Mouse (Mus musculus): ENCODE results near the gene Gsk3a. TPM values are rescaled to one million over a fixed set of nuclear protein-coding genes. Genes with fewer than 3 reads are reported as not detected.
"Not testable (repeated sequence)": the region's sequence is repeated elsewhere in the genome, so short reads cannot be mapped to it uniquely, and the experiment has no call there.

The Gsk3a gene
- polyA plus RNA-seq, 1 experiment from 2014 or later: 13.6 TPM

GRCm38 (mm10) chr7:25269029-25269428 is 31.4 kb upstream of the Gsk3a start:
- peak overlapping the region; percentile 85 for H3K4me2 ChIP-seq (ENCODE audit: low read length)
- no peak for DNase-seq (ENCODE audit: low spot score)
- ATAC-seq (replicated peaks; ENCODE audit: low FRiP score, low TSS enrichment, low read depth): no peak
- peaks cover 19% of the 10 kb centered on the region for H3K4me1 ChIP-seq (replicated peaks; ENCODE audit: control insufficient read depth, insufficient read depth, low read length)
- peak overlapping the region; percentile 66 for H3K9ac ChIP-seq (ENCODE audit: low read length)
- WGBS: 43% methylated on average over 4 of the region's 4 CpGs
- peaks cover 29% of the 10 kb centered on the region for H3K36me3 ChIP-seq (ENCODE audit: control insufficient read depth, insufficient read depth, low read length)
- H3K27me3 ChIP-seq (replicated peaks; ENCODE audit: control insufficient read depth, insufficient read depth, low read length): no peaks in the 10 kb centered on the region
- peak overlapping the region; percentile 78 for H3K4me3 ChIP-seq (ENCODE audit: low read depth, low read length)
- H3K9me3 ChIP-seq (ENCODE audit: control insufficient read depth, low read length): no peaks in the 10 kb centered on the region
- 0 out of 2 replicates have a peak overlapping the region, but pooled peaks have one; percentile 27 for H3K27ac ChIP-seq (ENCODE audit: low read depth)

- H3K9me3 ChIP-seq (ENCODE audit: control insufficient read depth, low read length): no peaks in the 10 kb centered on the region
- peaks cover 27% of the 10 kb centered on the region for H3K36me3 ChIP-seq (ENCODE audit: control insufficient read depth, insufficient read depth, low read length)
- DNase-seq (ENCODE audit: low spot score): no peak
- H3K4me1 ChIP-seq (replicated peaks; ENCODE audit: control insufficient read depth, insufficient read depth, low read length): peaks cover 19% of the 10 kb centered on the region
- H3K4me2 ChIP-seq (ENCODE audit: low read length): peak overlapping the region; percentile 85
- no peaks in the 10 kb centered on the region for H3K27me3 ChIP-seq (replicated peaks; ENCODE audit: control insufficient read depth, insufficient read depth, low read length)
- ATAC-seq (replicated peaks; ENCODE audit: low FRiP score, low TSS enrichment, low read depth): no peak
- peak overlapping the region; percentile 66 for H3K9ac ChIP-seq (ENCODE audit: low read length)
- peak overlapping the region; percentile 78 for H3K4me3 ChIP-seq (ENCODE audit: low read depth, low read length)
- WGBS: 2% methylated on average over 7 of the region's 7 CpGs
- H3K27ac ChIP-seq (ENCODE audit: low read depth): peak overlapping the region; percentile 65
Observed at GRCm38 (mm10) chr7:25268588-25268987, 30.9 kb upstream of the Gsk3a start.

GRCm38 (mm10) chr7:25267751-25268463 is 30.3 kb upstream of the Gsk3a start:
- Histone ChIP-seq H3K9me3 (ENCODE audit: control insufficient read depth, low read length) (no peaks in the 10 kb centered on the region), H3K27me3 (replicated peaks; ENCODE audit: control insufficient read depth, insufficient read depth, low read length) (no peaks in the 10 kb centered on the region), H3K36me3 (ENCODE audit: control insufficient read depth, insufficient read depth, low read length) (peaks cover 20% of the 10 kb centered on the region), H3K4me3 (ENCODE audit: low read depth, low read length) (peak overlapping the region; percentile 78), H3K4me2 (ENCODE audit: low read length) (peak overlapping the region; percentile 85), H3K9ac (ENCODE audit: low read length) (peak overlapping the region; percentile 67), H3K27ac (ENCODE audit: low read depth) (peak overlapping the region; percentile 92), H3K4me1 (replicated peaks; ENCODE audit: control insufficient read depth, insufficient read depth, low read length) (peaks cover 19% of the 10 kb centered on the region)
- under 1% methylated on average over 33 of the region's 33 CpGs for WGBS
- DNase-seq (ENCODE audit: low spot score) (peak; percentile 99), ATAC-seq (replicated peaks; ENCODE audit: low FRiP score, low TSS enrichment, low read depth) (peak; percentile 96)

- peaks cover 19% of the 10 kb centered on the region for H3K4me1 ChIP-seq (replicated peaks; ENCODE audit: control insufficient read depth, insufficient read depth, low read length)
- peak within 1 kb of the TSS; percentile 78 for H3K4me3 ChIP-seq (ENCODE audit: low read depth, low read length)
- ATAC-seq (replicated peaks; ENCODE audit: low FRiP score, low TSS enrichment, low read depth) (peak; percentile 89), DNase-seq (ENCODE audit: low spot score) (no peak)
- peak within 1 kb of the TSS; percentile 92 for H3K27ac ChIP-seq (ENCODE audit: low read depth)
- peak within 1 kb of the TSS; percentile 85 for H3K4me2 ChIP-seq (ENCODE audit: low read length)
- H3K36me3 ChIP-seq (ENCODE audit: control insufficient read depth, insufficient read depth, low read length): peaks cover 14% of the 10 kb centered on the region
- H3K27me3 ChIP-seq (replicated peaks; ENCODE audit: control insufficient read depth, insufficient read depth, low read length): no peaks in the 10 kb centered on the region
- peak within 1 kb of the TSS; percentile 67 for H3K9ac ChIP-seq (ENCODE audit: low read length)
- no peaks in the 10 kb centered on the region for H3K9me3 ChIP-seq (ENCODE audit: control insufficient read depth, low read length)
- WGBS: 0% methylated on average over 28 of the region's 29 CpGs
Observed at GRCm38 (mm10) chr7:25267301-25267750, 29.7 kb upstream of the Gsk3a start, which contains the start of gene Cic. Cic (plus strand) TSS chr7:25267704.

- H3K4me2 ChIP-seq (ENCODE audit: low read length): peak overlapping the region; percentile 77
- peak overlapping the region; percentile 67; the same call in 1 of the 2 replicates for H3K9ac ChIP-seq (ENCODE audit: low read length)
- no peak overlapping the region for H3K4me3 ChIP-seq (ENCODE audit: low read depth, low read length)
- H3K27ac ChIP-seq (ENCODE audit: low read depth): no peak overlapping the region
- no peaks in the 10 kb centered on the region for H3K27me3 ChIP-seq (replicated peaks; ENCODE audit: control insufficient read depth, insufficient read depth, low read length)
- no peaks in the 10 kb centered on the region for H3K9me3 ChIP-seq (ENCODE audit: control insufficient read depth, low read length)
- no peak for ATAC-seq (replicated peaks; ENCODE audit: low FRiP score, low TSS enrichment, low read depth)
- 0 out of 2 replicates have a peak, but pooled peaks cover 5% of the 10 kb centered on the region for H3K36me3 ChIP-seq (ENCODE audit: control insufficient read depth, insufficient read depth, low read length)
- WGBS: 84% methylated on average over 8 of the region's 8 CpGs
- peaks cover 19% of the 10 kb centered on the region for H3K4me1 ChIP-seq (replicated peaks; ENCODE audit: control insufficient read depth, insufficient read depth, low read length)
- no peak for DNase-seq (ENCODE audit: low spot score)
Observed at GRCm38 (mm10) chr7:25266180-25266962, 28.7 kb upstream of the Gsk3a start.

- H3K36me3 ChIP-seq (ENCODE audit: control insufficient read depth, insufficient read depth, low read length); H3K27me3 ChIP-seq (replicated peaks; ENCODE audit: control insufficient read depth, insufficient read depth, low read length); H3K9ac ChIP-seq (ENCODE audit: low read length); H3K9me3 ChIP-seq (ENCODE audit: control insufficient read depth, low read length); H3K4me3 ChIP-seq (ENCODE audit: low read depth, low read length); H3K4me2 ChIP-seq (ENCODE audit: low read length); H3K27ac ChIP-seq (ENCODE audit: low read depth); DNase-seq (ENCODE audit: low spot score); ATAC-seq (replicated peaks; ENCODE audit: low FRiP score, low TSS enrichment, low read depth): not testable (repeated sequence)
- peaks cover 19% of the 10 kb centered on the region for H3K4me1 ChIP-seq (replicated peaks; ENCODE audit: control insufficient read depth, insufficient read depth, low read length)
- WGBS: 85% methylated on average over 5 of the region's 5 CpGs
Observed at GRCm38 (mm10) chr7:25265743-25266142, 28.1 kb upstream of the Gsk3a start.

- ATAC-seq (replicated peaks; ENCODE audit: low FRiP score, low TSS enrichment, low read depth): no peak
- no peak overlapping the region for H3K4me3 ChIP-seq (ENCODE audit: low read depth, low read length)
- H3K9me3 ChIP-seq (ENCODE audit: control insufficient read depth, low read length): no peaks in the 10 kb centered on the region
- no peaks in the 10 kb centered on the region for H3K27me3 ChIP-seq (replicated peaks; ENCODE audit: control insufficient read depth, insufficient read depth, low read length)
- WGBS: 24% methylated on average over 17 of the region's 17 CpGs
- H3K36me3 ChIP-seq (ENCODE audit: control insufficient read depth, insufficient read depth, low read length): no peaks in the 10 kb centered on the region
- DNase-seq (ENCODE audit: low spot score): no peak
- H3K4me1 ChIP-seq (replicated peaks; ENCODE audit: control insufficient read depth, insufficient read depth, low read length): peaks cover 11% of the 10 kb centered on the region
- H3K27ac ChIP-seq (ENCODE audit: low read depth): no peak overlapping the region
- no peak overlapping the region for H3K4me2 ChIP-seq (ENCODE audit: low read length)
- no peak overlapping the region for H3K9ac ChIP-seq (ENCODE audit: low read length)
Observed at GRCm38 (mm10) chr7:25263968-25264870, 26.6 kb upstream of the Gsk3a start.

- Histone ChIP-seq H3K9ac (ENCODE audit: low read length) (no peak overlapping the region), H3K4me3 (ENCODE audit: low read depth, low read length) (no peak overlapping the region), H3K36me3 (ENCODE audit: control insufficient read depth, insufficient read depth, low read length) (no peaks in the 10 kb centered on the region), H3K9me3 (ENCODE audit: control insufficient read depth, low read length) (no peaks in the 10 kb centered on the region), H3K4me1 (replicated peaks; ENCODE audit: control insufficient read depth, insufficient read depth, low read length) (peaks cover 4% of the 10 kb centered on the region), H3K27me3 (replicated peaks; ENCODE audit: control insufficient read depth, insufficient read depth, low read length) (no peaks in the 10 kb centered on the region), H3K27ac (ENCODE audit: low read depth) (no peak overlapping the region), H3K4me2 (ENCODE audit: low read length) (no peak overlapping the region)
- WGBS: 71% methylated on average over 1 of the region's 1 CpGs
- DNase-seq (ENCODE audit: low spot score) (no peak), ATAC-seq (replicated peaks; ENCODE audit: low FRiP score, low TSS enrichment, low read depth) (no peak)
Observed at GRCm38 (mm10) chr7:25261896-25262295, 24.2 kb upstream of the Gsk3a start.
